ENCODE assay signal across 8 mouse cellular contexts in the genomic region with DNA sequence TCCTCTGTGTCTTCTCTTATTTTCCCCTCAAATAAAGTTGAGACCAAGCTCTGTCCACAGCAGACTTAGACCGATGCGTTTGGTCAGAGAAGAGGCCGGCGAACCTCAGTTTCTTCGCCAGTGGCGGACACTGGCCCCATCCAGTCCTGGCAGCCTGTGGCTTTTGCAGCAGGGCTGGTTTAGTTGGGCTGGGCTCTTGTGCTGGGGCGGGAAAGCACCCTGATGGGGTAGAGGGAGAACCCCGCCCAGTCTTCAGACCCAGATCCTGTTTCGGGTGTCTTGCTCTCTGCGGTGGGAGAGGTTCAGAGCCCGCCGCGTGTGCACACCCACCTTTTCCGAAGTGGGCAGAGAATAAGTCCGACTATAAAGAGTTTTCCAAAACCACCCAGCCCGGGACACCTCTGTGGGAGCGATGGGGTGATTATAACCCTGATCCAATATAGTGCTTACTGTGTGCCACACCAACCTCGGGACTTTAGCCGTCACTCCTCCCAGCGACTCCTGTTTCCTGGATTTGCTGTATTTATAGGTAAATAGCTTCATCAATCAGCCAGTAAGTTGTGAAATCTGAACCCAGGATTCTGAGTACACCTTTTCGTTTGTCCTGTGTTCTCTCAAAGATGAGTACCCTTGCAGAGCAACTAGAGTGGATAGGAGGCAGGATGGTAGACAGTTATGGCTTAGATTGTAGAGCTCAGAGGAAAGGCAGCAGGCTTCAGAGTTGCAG. TPM values are rescaled to one million over a fixed set of nuclear protein-coding genes. Genes with fewer than 3 reads are reported as not detected.
DNase-seq lines count a peak whose midpoint lies in the region; ATAC-seq and TF ChIP-seq lines count a peak whose summit lies in the region.

No protein-coding gene starts in this region.

- no peaks in the 10 kb centered on the region for H3K79me2 ChIP-seq in C2C12 (ENCODE audit: control insufficient read depth, insufficient read depth)

- no peaks in the 10 kb centered on the region for H3K9me3 ChIP-seq in forebrain, embryonic 15.5 days
- H3K9me3 ChIP-seq in stomach, embryonic 14.5 days (ENCODE audit: control insufficient read depth, low read depth, low read length): no peaks in the 10 kb centered on the region

- no peaks in the 10 kb centered on the region for H3K27me3 ChIP-seq in C2C12 (ENCODE audit: control insufficient read depth, insufficient read depth, insufficient read length)
- peaks cover 13% of the 10 kb centered on the region for H3K27me3 ChIP-seq in forebrain, embryonic 15.5 days
- H3K27me3 ChIP-seq in stomach, embryonic 14.5 days (ENCODE audit: control insufficient read depth, insufficient read depth, low read length): peaks cover 10% of the 10 kb centered on the region

- no peaks in the 10 kb centered on the region for H3K79me3 ChIP-seq in C2C12 (ENCODE audit: low read depth)

- WGBS in forebrain, embryonic 15.5 days: 6% methylated on average over 21 of the region's 21 CpGs
- WGBS in stomach, embryonic 14.5 days: 8% methylated on average over 21 of the region's 21 CpGs

- no peak for TF ChIP-seq CTCF in C2C12 (IDR thresholded peaks at IDR 0.05; ENCODE audit: control insufficient read depth, insufficient read depth, insufficient read length)

- H3K36me3 ChIP-seq in C2C12 (ENCODE audit: control insufficient read depth, insufficient read depth): no peaks in the 10 kb centered on the region
- no peaks in the 10 kb centered on the region for H3K36me3 ChIP-seq in forebrain, embryonic 15.5 days
- H3K36me3 ChIP-seq in stomach, embryonic 14.5 days (ENCODE audit: control insufficient read depth, insufficient read depth, low read length): no peaks in the 10 kb centered on the region

- H3K27ac ChIP-seq in forebrain, embryonic 15.5 days (replicated peaks): no peak overlapping the region
- H3K27ac ChIP-seq in stomach, embryonic 14.5 days (ENCODE audit: low read length): no peak overlapping the region

- peaks cover 23% of the 10 kb centered on the region for H3K4me1 ChIP-seq in forebrain, embryonic 15.5 days
- H3K4me1 ChIP-seq in stomach, embryonic 14.5 days (ENCODE audit: control insufficient read depth, insufficient read depth, low read length): peaks cover 11% of the 10 kb centered on the region; the same call in 1 of the 2 replicates

- H3K4me3 ChIP-seq in C2C12 (ENCODE audit: insufficient read depth, poor library complexity, severe bottlenecking): peak overlapping the region; percentile 55
- H3K4me3 ChIP-seq in forebrain, embryonic 15.5 days: peak overlapping the region; percentile 88
- peak overlapping the region; percentile 54 for H3K4me3 ChIP-seq in stomach, embryonic 14.5 days (ENCODE audit: low read depth, low read length)

- H3ac ChIP-seq in C2C12 (ENCODE audit: control insufficient read depth, insufficient read length, low read depth): peak overlapping the region; percentile 63

- peak overlapping the region; percentile 92 for H3K4me2 ChIP-seq in forebrain, embryonic 15.5 days (replicated peaks)
- peak overlapping the region; percentile 87 for H3K4me2 ChIP-seq in stomach, embryonic 14.5 days (replicated peaks; ENCODE audit: low read depth, low read length)

- ATAC-seq in forebrain, embryonic 15.5 days (replicated peaks): no peak
- peak; percentile 74 for ATAC-seq in megakaryocyte-erythroid progenitor cell, adult 5-6 weeks (replicated peaks; ENCODE audit: low FRiP score, low TSS enrichment, poor library complexity, severe bottlenecking)
- ATAC-seq in stomach, embryonic 14.5 days (ENCODE audit: insufficient number of reproducible peaks, insufficient read depth, low FRiP score, low read depth): no peak

- DNase-seq in MEL-GATA-1-ER (ENCODE audit: extremely low read depth, low read depth): peak; percentile 52
- peak; percentile 51 for DNase-seq in kidney, postnatal 10 days
- no peak for DNase-seq in layer of hippocampus, postnatal 10 days (ENCODE audit: low spot score in 2 of 2)
- DNase-seq in Muller cell, postnatal 12 days (ENCODE audit: inconsistent ontology term): no peak

- peak overlapping the region; percentile 85; the same call in 1 of the 2 replicates for H3K9ac ChIP-seq in forebrain, embryonic 15.5 days (replicated peaks)
- H3K9ac ChIP-seq in stomach, embryonic 14.5 days (replicated peaks; ENCODE audit: low read depth, low read length): peak overlapping the region; percentile 41; the same call in 1 of the 2 replicates

TF ChIP-seq in C2C12, 6 proteins besides CTCF, POLR2A, EP300 and RAD21:
- TF ChIP-seq MAX (IDR thresholded peaks at IDR 0.05) (no peak), MYOG (IDR thresholded peaks at IDR 0.05; ENCODE audit: control insufficient read depth, extremely low read depth, insufficient read length) (no peak), USF1 (IDR thresholded peaks at IDR 0.05; ENCODE audit: low read depth) (no peak), CEBPB (IDR thresholded peaks at IDR 0.05; ENCODE audit: low read depth) (no peak), FOSL1 (IDR thresholded peaks at IDR 0.05; ENCODE audit: insufficient read depth, low read length, poor library complexity, severe bottlenecking) (no peak), MYOD1 (IDR thresholded peaks at IDR 0.05; ENCODE audit: control insufficient read depth, insufficient read length, low read depth) (no peak)

RNA-seq across cellular contexts. Expression of gene Ttc7, which starts 1.2 kb away (rescaled TPM):
- polyA plus RNA-seq in C2C12 (2012; fragmentation: generic; extraction: Trizol): 9.8 TPM
- polyA plus RNA-seq in forebrain, embryonic 15.5 days (2015; fragmentation: Nextera tagmentation; extraction: Ambion mirVana): 4.5 and 4.8 TPM in 2 replicates
- total RNA-seq in megakaryocyte-erythroid progenitor cell, adult 5-6 weeks (2014; fragmentation: Nextera tagmentation): 56.9 and 94.9 TPM in 2 replicates
- 34.2 and 49.5 TPM in 2 replicates for total RNA-seq in megakaryocyte-erythroid progenitor cell, adult 5-6 weeks (2017)
- 4.6 and 5.9 TPM in 2 replicates for polyA plus RNA-seq in stomach, embryonic 14.5 days (2014; fragmentation: Nextera tagmentation; extraction: Ambion mirVana)
- 1 to 10 TPM; 6.4 to 7.1 TPM for total RNA-seq in layer of hippocampus, postnatal 10 days (2021)

RNA-seq across cellular contexts. Expression of gene Mcfd2, which starts 18.2 kb away (rescaled TPM):
- 43.1 TPM for polyA plus RNA-seq in C2C12 (2012; fragmentation: generic; extraction: Trizol)
- 53.3 and 53.8 TPM in 2 replicates for polyA plus RNA-seq in forebrain, embryonic 15.5 days (2015; fragmentation: Nextera tagmentation; extraction: Ambion mirVana)
- 17.7 and 24.5 TPM in 2 replicates for total RNA-seq in megakaryocyte-erythroid progenitor cell, adult 5-6 weeks (2014; fragmentation: Nextera tagmentation)
- 39.8 and 44.6 TPM in 2 replicates for total RNA-seq in megakaryocyte-erythroid progenitor cell, adult 5-6 weeks (2017)
- polyA plus RNA-seq in stomach, embryonic 14.5 days (2014; fragmentation: Nextera tagmentation; extraction: Ambion mirVana): 82.6 and 93.6 TPM in 2 replicates
- 10 to 100 TPM; 35.4 to 37.0 TPM for total RNA-seq in layer of hippocampus, postnatal 10 days (2021)

Comparison
In these comparisons a context has a peak if more than half of its experiments do, and no peak if none do; other contexts are left out.
1. DNase-seq: peak in MEL-GATA-1-ER (single experiment) and kidney, postnatal 10 days (single experiment); none in layer of hippocampus, postnatal 10 days (0 of 2) and Muller cell, postnatal 12 days (single experiment).
2. Peak in every context shown above with its lines, with median percentiles within 50 percentile points of each other: H3K4me3 ChIP-seq.